Mouse (Mus musculus): ENCODE measurements around the gene Pygo2. TPM values are rescaled to one million over a fixed set of nuclear protein-coding genes. Genes with fewer than 3 reads are reported as not detected.
A peak's percentile ranks its signal among the peaks of the same experiment; 100 is the strongest.

Gene Pygo2
- polyA plus RNA-seq, 1 experiment from 2014 or later, result 68.4 TPM

DNA sequence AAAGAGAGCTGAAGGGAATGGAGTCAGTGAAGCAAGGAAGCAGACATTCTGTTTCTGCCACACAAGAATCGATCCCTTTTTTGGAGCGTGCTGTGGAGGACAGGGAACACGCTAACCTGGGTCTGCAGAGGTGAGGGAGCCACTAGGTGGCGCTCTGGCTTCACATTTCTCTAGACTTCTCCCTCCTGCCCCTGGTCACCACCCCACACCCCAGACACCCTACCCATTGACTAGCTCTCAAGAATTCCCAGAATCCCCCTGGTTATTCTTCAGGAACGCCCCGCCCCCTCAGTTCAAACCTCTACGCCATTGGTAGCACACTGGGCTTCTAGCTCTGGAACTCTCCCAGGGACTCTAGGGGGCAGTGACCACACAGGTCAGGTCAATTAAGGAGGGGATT lies 19.5 kb downstream of the Pygo2 start:
- H3K27me3 ChIP-seq, result no peaks in the 10 kb centered on the region
- ChIA-PET POLR2A (interaction anchor here (0.6 to 1.7 kb wide), 3 partner anchors 10 to 30 kb away, joined by 3 to 5 read pairs (median 3); no protein-coding TSS in a partner anchor), CTCF (interaction anchor here (0.6 to 5.1 kb wide), 16 partner anchors 9 to 113 kb away, joined by 3 to 30 read pairs (median 4); partner anchors contain the start of gene Pbxip1)
- ATAC-seq (no peak), DNase-seq (ENCODE audit: low read depth, low spot score) (no peak)
- no peak for TF ChIP-seq CTCF (IDR thresholded peaks at IDR 0.05)
- in situ Hi-C loops (cut with MboI; ENCODE audit: low pct_unique_long_range_greater_than_20kb), result no loop called here

- DNase-seq (ENCODE audit: low read depth, low spot score) (no peak), ATAC-seq (no peak)
- in situ Hi-C loops (cut with MboI; ENCODE audit: low pct_unique_long_range_greater_than_20kb), result no loop called here
- POLR2A ChIA-PET, result no interaction called here
- no peak for TF ChIP-seq CTCF (IDR thresholded peaks at IDR 0.05)
- no peaks in the 10 kb centered on the region for H3K27me3 ChIP-seq
- CTCF ChIA-PET, result interaction anchor here (5.1 kb wide), 1 partner anchor 14 kb away, joined by 30 read pairs; the partner anchor contains the start of gene Pbxip1
These were observed 21.9 kb downstream of the Pygo2 start for GRCm38 (mm10) chr3:89451916-89452315.

GRCm38 (mm10) chr3:89454401-89455177 lies 24.6 kb downstream of the Pygo2 start, which contains the start of gene Pmvk:
TSS of gene Pmvk (plus strand) at chr3:89454541.
- no peak for ATAC-seq
- no peak for TF ChIP-seq CTCF (IDR thresholded peaks at IDR 0.05)
- POLR2A ChIA-PET, result interaction anchor here (0.8 kb wide), 1 partner anchor 104 kb away, joined by 4 read pairs; no protein-coding TSS in a partner anchor
- in situ Hi-C loops (cut with MboI; ENCODE audit: low pct_unique_long_range_greater_than_20kb), result no loop called here
- CTCF ChIA-PET, result interaction anchor here (1.1 to 3.4 kb wide), 3 partner anchors 30 to 58 kb away, joined by 3 to 23 read pairs (median 5); no protein-coding TSS in a partner anchor
- no peaks in the 10 kb centered on the region for H3K27me3 ChIP-seq
- no peak for DNase-seq (ENCODE audit: low read depth, low spot score)

- ChIA-PET POLR2A (interaction anchor here (0.6 to 0.8 kb wide), 3 partner anchors 18 to 64 kb away, joined by 3 to 7 read pairs (median 4); no protein-coding TSS in a partner anchor), CTCF (interaction anchor here (0.9 to 3.4 kb wide), 15 partner anchors 8 to 316 kb away, joined by 3 to 23 read pairs (median 6); partner anchors contain the start of genes Adam15 and Pbxip1)
- no peak for TF ChIP-seq CTCF (IDR thresholded peaks at IDR 0.05)
- H3K27me3 ChIP-seq, result no peaks in the 10 kb centered on the region
- in situ Hi-C loops (cut with MboI; ENCODE audit: low pct_unique_long_range_greater_than_20kb), result no loop called here
- DNase-seq (ENCODE audit: low read depth, low spot score), result no peak
- ATAC-seq, result no peak
These were observed 25.8 kb downstream of the Pygo2 start for GRCm38 (mm10) chr3:89455786-89456285.

DNA sequence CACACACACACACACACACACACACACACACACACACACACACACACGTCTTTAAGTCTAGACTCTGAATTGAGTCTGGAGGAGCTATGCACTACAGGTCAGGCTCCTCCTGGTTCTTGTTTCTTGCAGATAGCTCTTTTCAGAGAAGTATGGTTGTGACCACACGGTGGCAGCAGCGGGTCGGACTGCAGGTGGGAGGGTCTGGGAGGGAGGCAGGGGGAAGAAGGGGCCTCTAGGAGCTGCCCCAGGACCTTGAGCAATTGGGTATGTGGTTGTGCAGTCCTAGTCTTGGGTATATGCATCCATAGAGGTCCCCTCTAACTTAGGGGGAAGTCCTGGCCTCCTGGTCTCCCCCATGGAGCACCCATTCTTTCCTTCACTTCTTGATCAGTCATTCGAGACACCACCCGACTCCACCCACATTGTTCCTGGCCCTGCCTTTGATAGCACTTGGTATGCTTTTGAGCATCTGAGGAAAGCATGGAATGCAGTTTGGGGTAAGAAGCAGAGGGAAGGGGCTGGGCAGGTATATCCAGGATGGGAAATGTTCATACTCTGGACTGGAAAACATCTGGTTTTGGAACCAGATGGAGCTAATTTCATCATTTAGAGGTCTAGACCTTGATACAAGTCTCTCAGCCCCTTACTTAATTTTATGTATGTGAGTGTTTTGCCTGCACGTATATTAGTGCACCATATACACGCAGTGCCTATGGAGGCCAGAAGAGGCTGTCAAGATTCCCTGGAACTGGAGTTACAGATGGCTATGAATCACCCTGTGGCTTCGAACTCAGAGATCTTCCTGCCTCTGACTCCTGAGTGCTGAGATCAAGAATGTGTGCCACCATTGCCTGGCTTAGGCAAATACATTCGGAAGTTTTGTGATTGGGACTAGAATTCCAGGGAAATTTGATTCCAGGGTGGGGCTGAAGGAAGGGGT lies 27.0 kb downstream of the Pygo2 start:
- H3K27me3 ChIP-seq, result no peaks in the 10 kb centered on the region
- ChIA-PET CTCF (interaction anchor here (0.6 to 4.8 kb wide), 24 partner anchors 9 to 315 kb away, joined by 3 to 23 read pairs (median 4); partner anchors contain the start of genes Adam15, Flad1, Pbxip1 and Pygo2), POLR2A (interaction anchor here (1.5 kb wide), 1 partner anchor 16 kb away, joined by 5 read pairs; no protein-coding TSS in a partner anchor)
- no peak for TF ChIP-seq CTCF (IDR thresholded peaks at IDR 0.05)
- DNase-seq (ENCODE audit: low read depth, low spot score) (no peak), ATAC-seq (peak; percentile 68)
- in situ Hi-C loops (cut with MboI; ENCODE audit: low pct_unique_long_range_greater_than_20kb), result no loop called here

- CTCF ChIA-PET, result interaction anchor here (0.8 to 4.8 kb wide), 11 partner anchors 9 to 62 kb away, joined by 3 to 22 read pairs (median 4); partner anchors contain the start of gene Pbxip1
- no peaks in the 10 kb centered on the region for H3K27me3 ChIP-seq
- no peak for TF ChIP-seq CTCF (IDR thresholded peaks at IDR 0.05)
- POLR2A ChIA-PET, result interaction anchor here (1.0 to 2.8 kb wide), 5 partner anchors 22 to 50 kb away, joined by 3 to 9 read pairs (median 6); partner anchors contain the start of gene Pbxip1
- in situ Hi-C loops (cut with MboI; ENCODE audit: low pct_unique_long_range_greater_than_20kb), result no loop called here
- DNase-seq (ENCODE audit: low read depth, low spot score) (no peak), ATAC-seq (no peak)
These were observed 28.5 kb downstream of the Pygo2 start for GRCm38 (mm10) chr3:89458372-89458964.

DNA sequence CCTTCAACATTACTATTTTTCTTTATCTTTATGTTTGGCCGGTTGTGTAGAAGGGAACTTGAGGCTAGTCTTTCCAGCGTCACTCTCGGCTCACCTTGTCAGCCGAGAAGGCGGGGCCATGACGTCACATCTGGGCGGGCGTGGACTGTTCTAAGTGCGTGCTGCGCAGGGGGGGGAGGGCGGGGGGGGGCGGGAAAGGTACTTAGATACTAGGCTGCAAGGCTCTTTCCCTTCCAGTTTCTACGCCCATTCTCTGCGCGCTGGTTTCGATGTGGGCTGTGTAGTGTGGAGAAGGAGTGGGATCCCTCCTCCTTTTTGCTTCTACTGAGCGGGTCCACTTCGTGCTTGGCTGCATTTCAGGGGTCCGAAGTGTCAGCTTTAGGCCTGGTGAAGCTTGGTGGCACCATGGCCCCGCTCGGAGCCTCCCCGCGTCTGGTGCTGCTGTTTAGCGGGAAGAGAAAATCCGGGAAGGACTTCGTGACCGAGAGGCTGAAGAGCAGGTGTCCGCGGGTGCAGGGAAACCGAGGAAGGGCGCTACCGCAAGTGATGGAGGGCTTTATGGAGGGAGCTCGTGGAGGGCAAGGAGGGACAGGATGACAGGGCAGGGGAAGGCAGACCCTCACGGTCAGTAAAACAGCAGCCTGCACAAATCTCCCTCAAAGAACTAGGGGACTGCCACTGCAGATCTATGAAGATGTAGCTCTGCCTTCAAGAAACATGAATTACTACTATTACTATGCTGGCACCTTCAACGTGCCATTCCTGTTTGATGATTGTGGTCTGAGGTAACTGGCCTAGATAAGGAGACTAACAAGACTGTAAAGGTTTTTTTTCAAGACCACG lies 29.2 kb downstream of the Pygo2 start:
- ChIA-PET CTCF (interaction anchor here (0.7 to 4.8 kb wide), 12 partner anchors 9 to 120 kb away, joined by 3 to 22 read pairs (median 4); partner anchors contain the start of gene Pbxip1), POLR2A (interaction anchor here (0.5 to 2.8 kb wide), 7 partner anchors 22 to 1504 kb away, joined by 3 to 9 read pairs (median 4); partner anchors contain the start of gene Pbxip1)
- in situ Hi-C loops (cut with MboI; ENCODE audit: low pct_unique_long_range_greater_than_20kb), result no loop called here
- no peak for TF ChIP-seq CTCF (IDR thresholded peaks at IDR 0.05)
- ATAC-seq, result peak; percentile 36
- peak; percentile 57 for DNase-seq (ENCODE audit: low read depth, low spot score)
- no peaks in the 10 kb centered on the region for H3K27me3 ChIP-seq

GRCm38 (mm10) chr3:89468268-89468667 lies 38.3 kb downstream of the Pygo2 start:
- in situ Hi-C loops (cut with MboI; ENCODE audit: low pct_unique_long_range_greater_than_20kb), result no loop called here
- ATAC-seq (no peak), DNase-seq (ENCODE audit: low read depth, low spot score) (no peak)
- ChIA-PET CTCF (interaction anchor here (1.5 to 3.0 kb wide), 3 partner anchors 9 to 13 kb away, joined by 6 to 9 read pairs (median 6); no protein-coding TSS in a partner anchor), POLR2A (interaction anchor here (1.3 kb wide), 1 partner anchor 16 kb away, joined by 5 read pairs; no protein-coding TSS in a partner anchor)
- no peaks in the 10 kb centered on the region for H3K27me3 ChIP-seq
- no peak for TF ChIP-seq CTCF (IDR thresholded peaks at IDR 0.05)

Measured in Patski (cell line).